Mouse (Mus musculus): ENCODE results near the gene Dusp22. TPM values are rescaled to one million over a fixed set of nuclear protein-coding genes. Genes with fewer than 3 reads are reported as not detected.

The Dusp22 gene
- polyA plus RNA-seq, 1 experiment from 2014 or later: 18.0 TPM

DNA sequence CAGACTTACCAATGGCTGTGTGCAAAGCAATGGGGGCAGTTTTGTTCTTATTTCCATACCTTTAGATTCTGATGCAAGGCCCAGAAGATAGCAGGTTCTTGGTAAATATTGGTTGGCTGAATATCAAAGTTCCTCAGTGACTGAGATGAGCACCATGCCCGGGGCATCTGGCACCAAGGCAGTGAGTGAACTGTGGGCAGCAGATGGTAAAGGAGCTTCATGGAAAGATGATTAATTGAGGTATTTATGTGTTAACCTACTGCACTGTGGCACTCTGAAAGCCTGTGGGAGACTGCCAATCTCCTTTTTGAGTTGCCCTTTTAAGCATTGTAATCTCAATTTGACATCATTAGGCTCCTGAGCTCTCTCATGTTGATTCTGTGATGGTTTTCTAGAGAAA lies 9.1 kb upstream of the Dusp22 start:
- peaks cover 11% of the 10 kb centered on the region for H3K4me1 ChIP-seq
- DNase-seq (ENCODE audit: low spot score): no peak
- H3K27me3 ChIP-seq (replicated peaks; ENCODE audit: low read depth, poor library complexity, severe bottlenecking): no peaks in the 10 kb centered on the region
- 92% methylated on average over 1 of the region's 1 CpGs for WGBS
- no peaks in the 10 kb centered on the region for H3K9me3 ChIP-seq
- no peak overlapping the region for H3K4me3 ChIP-seq
- no peak overlapping the region for H3K27ac ChIP-seq (replicated peaks)
- H3K36me3 ChIP-seq (replicated peaks): no peaks in the 10 kb centered on the region

DNA sequence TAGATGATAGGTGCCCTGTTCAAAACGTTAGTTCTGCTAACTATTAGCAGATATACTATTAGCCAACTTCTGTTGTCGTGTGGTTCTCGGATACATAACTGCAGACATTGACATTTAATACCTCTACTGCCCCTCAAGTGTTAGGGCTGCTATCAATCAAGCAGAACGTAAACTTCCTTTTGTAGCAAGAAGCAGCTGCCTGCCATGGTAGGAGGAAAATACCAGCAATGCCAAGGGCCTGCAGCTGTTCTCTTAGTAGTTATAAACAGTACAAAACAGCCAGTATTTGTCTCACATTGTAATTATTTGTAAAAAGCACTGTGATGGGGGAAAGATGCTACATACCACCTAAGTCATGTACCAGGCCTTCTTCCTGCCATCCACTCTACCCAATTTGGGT lies 6.7 kb upstream of the Dusp22 start:
- no peaks in the 10 kb centered on the region for H3K36me3 ChIP-seq (replicated peaks)
- H3K4me3 ChIP-seq: no peak overlapping the region
- H3K4me1 ChIP-seq: peaks cover 11% of the 10 kb centered on the region
- DNase-seq (ENCODE audit: low spot score): no peak
- 35% methylated on average over 4 of the region's 4 CpGs for WGBS
- H3K27me3 ChIP-seq (replicated peaks; ENCODE audit: low read depth, poor library complexity, severe bottlenecking): no peaks in the 10 kb centered on the region
- H3K9me3 ChIP-seq: no peaks in the 10 kb centered on the region
- H3K27ac ChIP-seq (replicated peaks): no peak overlapping the region

DNA sequence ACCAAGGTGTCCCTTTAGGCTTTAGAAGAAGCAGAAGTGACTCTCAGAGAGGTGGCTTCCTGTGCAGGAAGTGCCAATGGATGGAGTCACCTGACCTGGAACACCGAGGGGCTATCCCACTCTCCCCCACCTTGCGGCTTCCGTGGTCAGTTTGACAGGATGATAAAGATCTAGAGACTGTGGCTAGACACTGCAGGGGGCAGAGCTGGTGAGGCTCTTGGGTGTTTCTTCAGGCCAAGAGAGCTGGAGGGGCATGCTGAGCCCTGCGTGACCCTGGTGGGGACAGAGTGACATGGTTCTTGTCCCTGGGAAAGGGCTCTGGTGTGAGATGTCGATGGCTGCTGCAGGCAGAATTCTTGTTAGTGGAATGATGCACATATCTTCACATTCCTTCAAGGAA lies 5.3 kb upstream of the Dusp22 start:
- H3K27ac ChIP-seq (replicated peaks): no peak overlapping the region
- H3K4me1 ChIP-seq: peaks cover 15% of the 10 kb centered on the region
- H3K27me3 ChIP-seq (replicated peaks; ENCODE audit: low read depth, poor library complexity, severe bottlenecking): no peaks in the 10 kb centered on the region
- 76% methylated on average over 5 of the region's 5 CpGs for WGBS
- DNase-seq (ENCODE audit: low spot score): no peak
- H3K36me3 ChIP-seq (replicated peaks): no peaks in the 10 kb centered on the region
- H3K9me3 ChIP-seq: no peaks in the 10 kb centered on the region
- H3K4me3 ChIP-seq: no peak overlapping the region

DNA sequence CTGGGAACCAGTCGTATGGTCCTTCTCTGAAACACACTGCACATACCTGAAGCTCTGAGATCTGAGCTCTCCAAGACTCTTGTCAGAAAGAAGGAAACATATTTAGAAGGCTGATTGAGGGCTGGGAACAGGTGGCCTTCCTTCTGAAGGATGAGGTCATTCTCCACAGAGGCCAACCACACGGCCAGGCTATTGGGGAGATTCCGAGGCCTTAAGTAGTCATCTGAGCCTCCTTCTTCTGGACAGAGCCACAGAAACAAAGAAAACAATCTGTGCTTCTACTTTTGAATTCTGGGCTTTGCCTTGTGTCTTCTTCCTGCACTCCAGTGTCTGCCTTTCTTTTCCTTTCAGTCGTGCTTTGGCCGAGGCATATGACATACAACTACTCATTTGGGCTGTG lies 2.9 kb upstream of the Dusp22 start:
- no peaks in the 10 kb centered on the region for H3K36me3 ChIP-seq (replicated peaks)

DNA sequence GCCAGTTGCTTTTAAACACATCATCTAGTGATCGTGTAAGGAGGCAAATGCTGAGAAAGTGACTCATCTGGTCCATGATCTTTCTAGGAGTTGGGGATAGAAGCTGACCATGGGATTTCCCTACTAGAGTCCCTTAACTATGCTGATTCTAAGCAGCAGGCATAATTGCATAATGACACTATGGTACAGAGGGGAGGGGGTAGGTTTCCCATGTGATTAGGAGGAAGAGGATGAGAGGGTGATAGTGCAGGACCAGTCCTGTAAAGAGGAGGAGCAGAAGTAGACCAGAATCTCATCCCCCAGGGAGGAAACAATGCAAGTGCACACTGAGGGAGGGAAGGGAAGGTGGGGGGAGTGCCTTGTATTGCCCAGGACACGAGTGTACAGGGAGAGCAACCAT lies 2.0 kb upstream of the Dusp22 start:
- Histone ChIP-seq H3K27me3 (replicated peaks; ENCODE audit: low read depth, poor library complexity, severe bottlenecking) (no peaks in the 10 kb centered on the region), H3K27ac (replicated peaks) (no peak overlapping the region), H3K4me3 (no peak overlapping the region), H3K4me1 (peaks cover 21% of the 10 kb centered on the region), H3K36me3 (replicated peaks) (no peaks in the 10 kb centered on the region), H3K9me3 (no peaks in the 10 kb centered on the region)
- WGBS: 70% methylated on average over 2 of the region's 2 CpGs
- DNase-seq (ENCODE audit: low spot score): no peak

More for the DNA sequence above, 2.9 kb upstream of the Dusp22 start:
- Histone ChIP-seq H3K4me3 (no peak overlapping the region), H3K9me3 (no peaks in the 10 kb centered on the region), H3K27ac (replicated peaks) (no peak overlapping the region), H3K4me1 (peaks cover 24% of the 10 kb centered on the region), H3K27me3 (replicated peaks; ENCODE audit: low read depth, poor library complexity, severe bottlenecking) (no peaks in the 10 kb centered on the region)
- no peak for DNase-seq (ENCODE audit: low spot score)
- WGBS: 73% methylated on average over 5 of the region's 5 CpGs

DNA sequence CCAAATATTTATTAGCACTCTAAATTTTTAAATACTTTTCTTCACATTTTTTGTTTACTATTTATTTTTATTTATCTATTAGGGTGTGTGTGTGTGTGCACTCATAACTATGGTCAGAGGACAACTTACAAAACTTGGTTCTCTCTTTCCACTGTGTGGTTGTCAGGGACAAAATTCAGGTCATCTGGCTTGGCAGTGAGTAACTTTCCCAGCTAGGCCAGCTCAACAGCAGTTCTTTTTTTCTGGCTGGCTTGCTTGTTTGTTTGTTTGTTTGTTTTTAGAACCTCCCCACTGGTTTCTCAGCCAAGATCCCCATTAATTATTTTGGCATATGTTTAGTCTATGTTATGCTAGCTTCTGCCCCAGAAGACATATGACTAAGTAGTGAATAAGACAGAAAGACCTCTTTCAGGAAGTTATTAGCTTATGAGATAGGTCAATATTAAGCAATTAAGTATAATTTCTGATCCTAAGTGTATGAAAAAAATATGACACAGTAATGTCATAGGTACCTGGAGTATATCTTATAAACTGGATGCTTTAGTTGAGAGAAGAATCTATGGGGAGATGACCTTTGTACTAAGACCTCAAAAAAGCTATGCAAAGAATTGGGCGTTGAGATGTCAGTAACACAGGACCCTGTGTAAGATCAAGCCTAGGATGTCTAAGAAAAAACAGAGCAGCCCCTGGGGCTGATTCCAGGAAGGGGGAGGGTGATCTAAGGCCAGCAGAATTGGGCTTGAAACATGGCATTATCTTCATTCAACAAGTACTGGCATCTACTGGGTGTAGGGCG lies 1.4 kb upstream of the Dusp22 start:
- WGBS: 69% methylated on average over 2 of the region's 2 CpGs
- Histone ChIP-seq H3K9me3 (no peaks in the 10 kb centered on the region), H3K27me3 (replicated peaks; ENCODE audit: low read depth, poor library complexity, severe bottlenecking) (no peaks in the 10 kb centered on the region), H3K4me1 (peaks cover 16% of the 10 kb centered on the region), H3K36me3 (replicated peaks) (no peaks in the 10 kb centered on the region), H3K27ac (replicated peaks) (no peak overlapping the region), H3K4me3 (no peak overlapping the region)
- no peak for DNase-seq (ENCODE audit: low spot score)

DNA sequence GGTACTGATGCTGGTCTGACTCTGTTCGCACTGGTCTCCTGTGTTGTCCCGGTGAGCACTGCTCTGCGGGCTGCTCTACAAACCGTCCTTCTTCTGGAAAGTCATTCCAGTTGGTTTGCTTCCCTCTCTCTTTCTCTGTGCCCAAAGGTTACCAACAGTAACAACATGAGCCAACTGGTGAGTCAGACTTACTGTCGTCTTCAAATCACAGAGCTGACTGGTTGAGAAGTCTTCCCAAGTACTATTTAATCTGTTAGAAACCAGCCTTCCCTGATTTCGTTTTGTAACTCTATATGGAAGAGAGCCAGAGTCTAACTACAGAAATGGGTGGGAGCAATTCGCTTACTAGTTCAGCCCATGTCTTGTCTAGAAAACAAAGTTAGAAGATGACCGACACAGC lies 5.5 kb downstream of the Dusp22 start:
- H3K27me3 ChIP-seq (replicated peaks; ENCODE audit: low read depth, poor library complexity, severe bottlenecking): no peaks in the 10 kb centered on the region
- WGBS: 95% methylated on average over 8 of the region's 8 CpGs
- peaks cover 4% of the 10 kb centered on the region for H3K4me1 ChIP-seq
- no peaks in the 10 kb centered on the region for H3K36me3 ChIP-seq (replicated peaks)
- H3K9me3 ChIP-seq: no peaks in the 10 kb centered on the region
- no peak for DNase-seq (ENCODE audit: low spot score)
- H3K4me3 ChIP-seq: no peak overlapping the region
- H3K27ac ChIP-seq (replicated peaks): no peak overlapping the region

DNA sequence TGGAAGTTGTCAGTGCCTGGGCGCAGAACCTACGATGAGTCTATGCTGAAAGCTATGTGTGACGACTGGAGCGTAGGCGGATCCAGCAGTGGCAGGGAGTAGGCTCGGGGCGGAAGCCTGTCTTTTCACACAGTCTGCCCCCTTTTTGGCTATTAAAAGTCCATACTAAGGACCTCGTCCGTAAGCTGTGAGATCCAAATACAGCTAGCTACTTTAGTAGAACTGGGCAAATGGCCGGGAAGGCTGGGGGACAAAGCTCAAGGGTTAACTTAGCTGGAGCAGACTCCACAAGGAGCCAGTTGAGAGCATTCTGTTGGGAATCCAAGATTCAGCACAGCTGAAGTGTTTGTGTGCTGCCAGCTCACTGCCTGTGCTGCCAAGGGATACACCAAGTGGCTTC lies 6.7 kb downstream of the Dusp22 start:
- H3K9me3 ChIP-seq: peaks cover 3% of the 10 kb centered on the region; the same call in 1 of the 2 replicates
- 90% methylated on average over 10 of the region's 10 CpGs for WGBS
- H3K27me3 ChIP-seq (replicated peaks; ENCODE audit: low read depth, poor library complexity, severe bottlenecking): no peaks in the 10 kb centered on the region
- DNase-seq (ENCODE audit: low spot score): no peak
- no peaks in the 10 kb centered on the region for H3K4me1 ChIP-seq
- no peak overlapping the region for H3K27ac ChIP-seq (replicated peaks)
- no peaks in the 10 kb centered on the region for H3K36me3 ChIP-seq (replicated peaks)
- no peak overlapping the region for H3K4me3 ChIP-seq

DNA sequence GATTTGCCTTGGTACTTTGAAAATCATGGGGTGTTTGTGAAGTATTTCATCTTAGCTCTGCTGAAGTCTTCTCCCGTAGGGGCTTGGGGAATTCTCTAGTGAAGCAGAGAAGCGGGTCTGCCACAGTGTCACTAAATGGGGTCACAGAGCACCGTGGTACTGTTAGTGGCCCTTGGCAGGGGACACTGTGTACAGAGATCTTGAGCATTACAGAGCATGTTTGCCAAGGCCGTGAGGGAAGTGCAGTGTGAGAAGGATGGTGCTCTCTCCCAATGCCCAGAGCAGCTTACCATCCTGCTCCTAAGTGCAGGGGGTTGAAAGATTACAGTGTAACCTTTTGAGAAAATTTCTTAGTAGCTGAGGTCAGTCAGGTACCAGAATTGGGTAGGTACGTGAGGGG lies 8.5 kb downstream of the Dusp22 start:
- Histone ChIP-seq H3K27me3 (replicated peaks; ENCODE audit: low read depth, poor library complexity, severe bottlenecking) (no peaks in the 10 kb centered on the region), H3K4me3 (no peak overlapping the region), H3K9me3 (peaks cover 3% of the 10 kb centered on the region; the same call in 1 of the 2 replicates), H3K4me1 (no peaks in the 10 kb centered on the region), H3K27ac (replicated peaks) (no peak overlapping the region), H3K36me3 (replicated peaks) (no peaks in the 10 kb centered on the region)
- WGBS: 85% methylated on average over 5 of the region's 5 CpGs
- no peak for DNase-seq (ENCODE audit: low spot score)

DNA sequence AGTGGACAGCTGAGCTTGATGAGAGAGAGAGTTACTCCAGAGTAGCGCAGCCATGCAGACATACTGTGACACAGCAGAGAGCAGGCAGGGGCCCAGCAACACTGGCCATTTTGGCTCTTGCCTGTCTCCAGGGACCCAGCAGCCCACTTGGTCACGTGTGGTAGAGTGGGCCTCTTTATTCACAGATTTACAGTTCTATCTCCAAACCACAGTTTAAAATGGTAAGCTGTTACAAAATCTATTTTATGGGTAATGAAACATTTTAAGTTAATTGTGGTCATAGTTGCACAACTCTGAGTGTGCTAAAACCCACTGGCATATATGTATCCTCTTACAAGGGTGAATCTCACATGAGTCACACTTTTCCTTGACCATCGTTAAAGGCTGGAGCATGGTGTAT lies 9.5 kb downstream of the Dusp22 start:
- WGBS: 89% methylated on average over 3 of the region's 3 CpGs
- no peaks in the 10 kb centered on the region for H3K27me3 ChIP-seq (replicated peaks; ENCODE audit: low read depth, poor library complexity, severe bottlenecking)
- H3K27ac ChIP-seq (replicated peaks): no peak overlapping the region
- no peaks in the 10 kb centered on the region for H3K4me1 ChIP-seq
- H3K9me3 ChIP-seq: peaks cover 3% of the 10 kb centered on the region; the same call in 1 of the 2 replicates
- no peaks in the 10 kb centered on the region for H3K36me3 ChIP-seq (replicated peaks)
- DNase-seq (ENCODE audit: low spot score): no peak
- H3K4me3 ChIP-seq: no peak overlapping the region

DNA sequence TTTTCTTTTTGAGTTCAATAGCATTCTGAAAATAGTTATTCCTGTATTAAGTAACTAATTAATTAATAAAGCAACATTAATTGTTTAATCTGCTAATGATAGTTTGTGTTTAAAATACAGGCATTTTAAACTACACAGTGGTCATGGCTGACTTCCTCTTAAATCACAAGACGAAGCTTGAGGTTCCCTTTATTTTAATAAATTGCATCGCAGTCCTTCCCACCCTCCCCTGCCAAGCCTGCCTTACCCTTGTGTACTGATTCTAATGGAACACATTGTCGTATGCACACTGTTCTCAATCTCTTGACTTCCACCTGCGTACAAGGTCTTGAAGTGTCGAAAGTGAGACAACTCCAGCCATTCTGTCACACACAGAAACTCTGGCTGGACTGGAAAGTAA lies 14.1 kb downstream of the Dusp22 start:
- DNase-seq (ENCODE audit: low spot score): no peak
- Histone ChIP-seq H3K4me3 (no peak overlapping the region), H3K27ac (replicated peaks) (no peak overlapping the region), H3K27me3 (replicated peaks; ENCODE audit: low read depth, poor library complexity, severe bottlenecking) (no peaks in the 10 kb centered on the region), H3K9me3 (peaks cover 3% of the 10 kb centered on the region; the same call in 1 of the 2 replicates), H3K4me1 (no peaks in the 10 kb centered on the region), H3K36me3 (replicated peaks) (no peaks in the 10 kb centered on the region)
- WGBS: 94% methylated on average over 5 of the region's 5 CpGs

DNA sequence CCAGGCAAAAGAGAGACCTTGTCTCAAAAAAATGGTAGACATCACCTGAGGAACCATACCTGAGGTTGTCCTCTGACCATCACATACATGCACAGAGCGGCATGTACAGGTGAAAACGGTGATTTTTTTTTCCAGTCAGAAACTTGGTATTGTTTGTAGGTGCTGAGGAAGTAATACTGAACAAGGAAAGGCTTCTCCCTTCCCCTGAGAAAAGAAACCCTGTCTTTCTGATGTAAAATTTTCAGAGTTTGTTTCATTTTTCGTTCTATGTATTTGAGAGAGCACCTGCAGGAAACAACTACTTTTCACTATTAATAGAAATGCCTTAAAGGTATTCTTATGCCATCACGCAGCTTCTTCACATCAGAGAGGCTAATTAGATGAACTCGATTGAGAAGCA lies 19.0 kb downstream of the Dusp22 start:
- Histone ChIP-seq H3K27ac (replicated peaks) (no peak overlapping the region), H3K9me3 (no peaks in the 10 kb centered on the region), H3K27me3 (replicated peaks; ENCODE audit: low read depth, poor library complexity, severe bottlenecking) (no peaks in the 10 kb centered on the region), H3K4me1 (no peaks in the 10 kb centered on the region), H3K36me3 (replicated peaks) (no peaks in the 10 kb centered on the region), H3K4me3 (no peak overlapping the region)
- no peak for DNase-seq (ENCODE audit: low spot score)
- WGBS: 89% methylated on average over 5 of the region's 5 CpGs

DNA sequence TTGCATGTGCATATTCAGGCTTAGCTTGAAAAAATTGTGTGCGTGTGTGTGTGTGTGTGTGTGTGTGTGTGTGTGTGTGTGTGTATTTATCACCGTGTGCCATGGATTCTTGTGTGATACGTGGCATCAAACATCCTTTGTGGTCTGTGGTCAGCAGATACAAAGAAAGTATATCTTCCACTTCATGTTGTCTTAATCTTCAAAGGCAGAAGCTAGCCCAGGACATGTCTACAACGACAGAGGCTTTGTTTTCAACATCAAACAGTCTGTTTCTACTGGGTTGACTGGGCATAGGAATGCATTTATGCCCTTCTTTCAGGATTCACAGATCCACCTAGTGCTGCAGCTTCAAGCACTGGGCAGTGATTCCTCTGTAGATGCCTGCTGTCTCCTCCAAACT lies 22.1 kb downstream of the Dusp22 start:
- WGBS: 83% methylated on average over 4 of the region's 4 CpGs
- Histone ChIP-seq H3K4me3 (no peak overlapping the region), H3K27ac (replicated peaks) (no peak overlapping the region), H3K4me1 (no peaks in the 10 kb centered on the region), H3K9me3 (no peaks in the 10 kb centered on the region), H3K27me3 (replicated peaks; ENCODE audit: low read depth, poor library complexity, severe bottlenecking) (no peaks in the 10 kb centered on the region), H3K36me3 (replicated peaks) (no peaks in the 10 kb centered on the region)
- no peak for DNase-seq (ENCODE audit: low spot score)

Data from embryonic facial prominence, embryonic 10.5 days (tissue).